ENCODE assay signal across 1 mouse cellular context in the genomic region with DNA sequence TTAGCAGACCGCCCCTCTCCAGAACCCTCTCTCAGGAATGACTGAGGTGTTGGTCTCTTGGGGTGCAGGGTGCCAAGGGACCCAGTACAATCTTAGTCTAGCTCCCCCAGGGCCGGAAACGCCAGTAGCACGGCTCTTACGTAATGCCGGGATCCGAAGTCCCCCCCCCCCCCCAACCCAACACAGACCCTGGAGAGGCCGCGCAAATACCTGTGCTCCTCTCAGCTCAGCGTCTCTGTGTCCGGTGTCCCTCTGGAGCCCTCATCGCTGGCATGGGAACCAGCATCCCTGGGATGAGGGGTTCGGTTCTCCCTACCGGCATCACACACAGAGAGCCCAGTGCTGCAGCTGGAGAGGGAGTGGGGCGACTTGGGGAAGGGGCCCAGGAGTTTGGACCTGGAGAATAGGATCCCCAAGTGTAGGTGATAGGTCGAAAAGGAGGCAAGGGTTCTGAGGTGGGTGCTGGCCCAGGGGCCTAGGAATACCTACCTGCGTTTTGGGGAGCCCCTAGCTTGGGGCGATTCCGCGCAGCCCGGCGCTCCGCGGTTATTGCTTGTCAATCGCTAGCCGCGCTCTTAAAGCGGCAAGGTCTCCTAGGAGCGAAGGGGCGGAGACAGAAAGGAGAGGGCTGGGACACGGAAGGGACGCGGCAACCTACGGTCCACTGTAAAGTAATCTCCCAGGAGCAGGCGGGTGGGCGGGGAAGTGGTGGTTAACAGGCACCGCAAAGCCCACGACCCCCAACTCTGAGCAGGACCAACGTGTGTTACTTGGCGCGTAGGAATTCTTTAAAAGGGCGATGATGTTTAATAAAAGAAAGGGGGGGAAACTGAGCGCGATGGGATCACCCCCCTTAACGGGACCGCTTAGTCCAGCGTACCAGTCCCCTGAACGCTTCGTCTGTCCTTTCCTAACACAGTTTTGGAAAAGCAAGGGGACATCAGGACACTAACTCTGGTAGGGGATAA.
TF ChIP-seq lines count a peak whose summit lies in the region.

A gene (minus strand): TSS at position 585 of the 968 bp plus-strand sequence.

TF ChIP-seq in MEL, 35 proteins besides CTCF, POLR2A, EP300 and RAD21 (continued from another document):
- peak; percentile 18; the same call in 1 of the 2 replicates for TF ChIP-seq USF1 (IDR thresholded peaks at IDR 0.05; ENCODE audit: low read depth, low read length)
- no peak; the same call in 1 of the 2 replicates for TF ChIP-seq RCOR1 (IDR thresholded peaks at IDR 0.05; ENCODE audit: low read depth, low read length)
- TF ChIP-seq POLR2AphosphoS2 (IDR thresholded peaks at IDR 0.05; ENCODE audit: low read length): no peak
- peak; percentile 42; the same call in 1 of the 2 replicates for TF ChIP-seq TCF12 (IDR thresholded peaks at IDR 0.05; ENCODE audit: low read depth, low read length)
- no peak for TF ChIP-seq E2F4 (IDR thresholded peaks at IDR 0.05; ENCODE audit: borderline replicate concordance, low read depth, low read length)
- TF ChIP-seq GABPA (IDR thresholded peaks at IDR 0.05; ENCODE audit: low read depth, low read length): no peak
- no peak for TF ChIP-seq JUND (IDR thresholded peaks at IDR 0.05; ENCODE audit: low read depth, low read length)
- peak; percentile 61; the same call in 1 of the 2 replicates for TF ChIP-seq HCFC1 (IDR thresholded peaks at IDR 0.05; ENCODE audit: low read depth, low read length)
- TF ChIP-seq UBTF (IDR thresholded peaks at IDR 0.05; ENCODE audit: borderline replicate concordance, insufficient read depth, low read depth, low read length): peak; percentile 44; the same call in 1 of the 2 replicates
- 0 out of 2 replicates have a peak, but pooled peaks have one; percentile 54 for TF ChIP-seq MAX (IDR thresholded peaks at IDR 0.05; ENCODE audit: low read length)
- TF ChIP-seq POLR2AphosphoS5 (IDR thresholded peaks at IDR 0.05; ENCODE audit: borderline replicate concordance, low read depth, low read length): no peak
- peak; percentile 86 for TF ChIP-seq TAL1 (IDR thresholded peaks at IDR 0.05; ENCODE audit: low read length)
- TF ChIP-seq TBP (IDR thresholded peaks at IDR 0.05; ENCODE audit: low read depth, low read length): peak; percentile 26; the same call in 1 of the 2 replicates
